Mouse (Mus musculus): ENCODE results near the gene Gtsf1l. TPM values are rescaled to one million over a fixed set of nuclear protein-coding genes. Genes with fewer than 3 reads are reported as not detected.
A peak's percentile ranks its signal among the peaks of the same experiment; 100 is the strongest.

Gtsf1l gene
- total RNA-seq (2021), result not detected
- long read RNA-seq, experiment 1, result 0 reads
- long read RNA-seq, experiment 2, result 0 reads

DNA sequence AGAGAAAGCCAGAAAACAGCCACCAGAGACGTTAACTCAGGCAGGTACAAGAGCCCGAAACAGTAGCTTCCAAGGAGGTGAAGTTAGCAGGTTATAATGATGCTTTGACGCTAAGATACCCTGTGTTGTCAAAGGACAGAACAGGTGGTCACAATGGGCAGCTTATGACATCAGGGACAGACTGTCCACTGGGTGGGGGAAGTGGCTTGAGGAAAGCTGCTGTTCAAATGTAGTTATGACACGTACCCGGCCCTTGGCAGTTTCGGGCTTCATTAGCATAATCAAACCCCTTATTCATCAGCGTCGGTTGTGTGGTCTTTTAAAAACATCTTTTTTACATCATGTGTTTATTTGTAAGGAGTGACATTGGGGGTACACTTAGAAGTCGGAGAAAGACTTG lies at the start of gene Gtsf1l:
Gene Gtsf1l (minus strand): TSS at position 128 of the 400 bp plus-strand sequence.
- no peak for DNase-seq
- intact Hi-C loops (cut with DNase I), result no loop called here

DNA sequence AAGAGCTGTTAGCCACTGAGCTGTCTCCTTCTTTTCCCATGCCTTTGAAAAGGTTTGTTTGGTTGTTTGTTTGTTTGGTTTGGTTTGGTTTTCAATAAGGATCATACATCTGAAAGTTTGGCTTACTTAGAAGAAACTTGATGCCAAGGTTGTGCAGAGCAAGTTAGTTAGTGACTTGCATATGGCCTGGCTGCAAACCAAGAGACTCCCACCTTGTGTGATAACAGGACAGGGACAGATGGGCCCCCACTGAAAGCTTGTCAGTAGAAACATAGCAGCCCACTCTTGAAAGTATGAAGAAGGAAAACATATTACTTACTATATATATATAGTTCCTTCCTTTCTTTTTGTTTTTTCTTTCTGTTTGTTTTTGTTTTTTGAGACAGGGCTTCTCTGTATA lies 49.3 kb upstream of the Gtsf1l start:
- no peak for DNase-seq

DNA sequence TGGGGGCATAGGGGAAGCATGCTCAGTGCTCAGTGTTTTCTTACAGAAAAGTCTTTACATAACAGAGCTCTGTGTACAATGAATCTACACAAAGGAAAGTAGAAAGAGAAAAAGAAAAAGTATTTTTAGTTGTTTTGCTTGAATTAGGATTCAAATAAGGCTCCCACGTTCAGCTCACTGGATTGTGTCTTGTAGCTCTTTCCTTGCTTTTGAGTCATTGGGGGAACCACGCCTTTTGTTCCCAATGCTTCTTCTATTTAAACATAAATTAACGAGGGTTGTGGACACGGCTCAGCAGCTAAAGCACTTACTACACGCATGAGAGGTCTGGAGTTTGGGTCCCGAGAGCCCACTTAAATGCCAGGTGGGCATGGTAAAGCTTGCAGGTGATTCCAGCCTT lies 48.3 kb upstream of the Gtsf1l start:
- no peak for DNase-seq
- intact Hi-C loops (cut with DNase I), result no loop called here

More for the DNA sequence above, 49.3 kb upstream of the Gtsf1l start:
- intact Hi-C loops (cut with DNase I), result no loop called here

DNA sequence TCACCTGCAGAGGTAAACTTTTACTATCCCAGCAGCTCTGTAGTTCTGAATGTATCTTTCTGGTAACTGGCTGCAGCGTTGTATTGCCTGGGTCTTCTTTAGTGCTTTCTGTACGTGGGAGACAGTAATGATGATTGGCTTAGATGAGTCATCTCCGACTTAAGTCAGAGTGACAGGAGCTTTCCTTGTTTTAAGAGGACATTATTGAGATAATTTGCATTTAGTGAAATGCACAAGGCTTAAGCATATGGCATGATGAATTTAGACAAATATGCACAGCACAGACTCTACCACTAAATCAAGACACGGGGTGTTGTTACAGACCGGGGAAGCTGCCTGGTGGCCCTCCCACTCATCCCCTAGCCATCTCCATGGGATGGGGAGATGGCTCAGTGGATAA lies 44.7 kb upstream of the Gtsf1l start:
- no peak for DNase-seq
- intact Hi-C loops (cut with DNase I), result no loop called here

DNA sequence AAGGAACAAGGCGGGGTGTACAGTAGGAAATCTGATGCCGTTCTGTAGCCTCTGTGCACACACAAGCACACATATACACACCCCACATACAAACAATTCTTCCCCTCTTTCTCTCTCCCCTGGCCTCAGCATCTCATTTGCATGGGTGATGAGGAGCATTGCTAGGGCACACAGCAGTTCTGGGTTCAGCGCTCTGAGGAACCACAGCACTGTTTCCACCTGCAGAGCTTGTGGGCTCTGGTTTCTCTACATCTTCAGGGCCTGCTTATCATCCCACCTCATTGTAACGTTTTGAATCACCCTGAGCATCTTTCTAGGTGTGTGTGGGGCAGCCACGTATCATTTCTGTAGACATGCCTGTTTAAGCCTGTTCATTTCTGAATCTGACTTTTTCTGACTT lies 43.2 kb upstream of the Gtsf1l start:
- DNase-seq, result no peak
- intact Hi-C loops (cut with DNase I), result no loop called here

DNA sequence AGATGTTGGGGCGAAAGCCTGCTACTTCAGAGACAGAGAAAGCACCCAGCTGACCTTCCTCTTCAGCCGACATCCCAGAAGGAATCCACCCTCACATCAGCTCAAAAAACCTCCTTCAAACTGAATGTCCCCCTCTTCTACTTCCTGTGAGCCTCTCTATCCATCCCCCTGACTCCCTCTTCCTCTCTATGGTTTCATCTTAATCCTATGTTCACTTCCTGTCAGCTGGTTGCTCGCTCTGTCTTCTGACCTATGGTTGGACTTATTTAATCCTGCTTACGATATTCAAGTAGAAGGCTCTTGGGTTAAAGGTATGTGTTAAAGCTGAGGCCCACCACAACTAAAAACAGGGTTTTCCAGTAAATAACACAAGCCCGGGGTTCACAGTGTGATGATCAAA lies 35.8 kb upstream of the Gtsf1l start:
- intact Hi-C loops (cut with DNase I), result no loop called here
- DNase-seq, result no peak

DNA sequence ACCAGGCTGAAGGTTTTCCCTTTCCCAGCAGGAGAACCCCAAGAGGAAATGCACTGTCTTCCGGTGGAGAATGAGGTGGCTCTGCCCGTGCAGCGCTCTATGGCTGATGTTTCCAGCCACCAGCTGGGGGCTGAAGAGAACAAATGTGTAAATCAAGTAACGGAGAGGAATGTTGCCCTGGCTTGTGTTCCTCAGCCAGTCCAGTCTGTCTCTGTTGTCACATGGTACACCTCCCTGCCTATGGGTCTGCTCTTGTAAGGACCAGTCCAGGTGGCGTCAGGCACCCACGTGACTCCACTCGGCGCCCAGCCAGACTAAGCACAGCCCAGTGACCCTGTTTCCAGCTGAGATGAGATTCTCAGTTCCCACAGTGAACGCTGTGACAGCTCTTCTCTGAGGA lies 34.7 kb upstream of the Gtsf1l start:
- intact Hi-C loops (cut with DNase I), result no loop called here
- DNase-seq, result peak; percentile 44 to 72

DNA sequence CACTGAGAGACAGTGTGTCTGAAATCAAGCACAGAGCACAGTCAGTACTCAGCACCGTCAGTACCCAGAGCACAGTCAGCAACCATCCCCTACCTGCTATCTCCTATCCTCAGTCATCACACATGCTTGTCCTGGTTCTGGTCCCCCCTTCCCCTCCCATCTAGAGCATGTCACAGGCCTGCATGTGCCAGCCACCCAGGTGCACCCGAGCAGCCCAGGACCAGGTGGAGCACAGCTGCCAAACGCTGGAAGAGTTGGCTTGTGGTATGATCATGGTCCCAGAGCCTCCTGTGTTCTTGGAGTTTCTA lies 33.7 kb upstream of the Gtsf1l start:
- intact Hi-C loops (cut with DNase I), result no loop called here
- no peak for DNase-seq

DNA sequence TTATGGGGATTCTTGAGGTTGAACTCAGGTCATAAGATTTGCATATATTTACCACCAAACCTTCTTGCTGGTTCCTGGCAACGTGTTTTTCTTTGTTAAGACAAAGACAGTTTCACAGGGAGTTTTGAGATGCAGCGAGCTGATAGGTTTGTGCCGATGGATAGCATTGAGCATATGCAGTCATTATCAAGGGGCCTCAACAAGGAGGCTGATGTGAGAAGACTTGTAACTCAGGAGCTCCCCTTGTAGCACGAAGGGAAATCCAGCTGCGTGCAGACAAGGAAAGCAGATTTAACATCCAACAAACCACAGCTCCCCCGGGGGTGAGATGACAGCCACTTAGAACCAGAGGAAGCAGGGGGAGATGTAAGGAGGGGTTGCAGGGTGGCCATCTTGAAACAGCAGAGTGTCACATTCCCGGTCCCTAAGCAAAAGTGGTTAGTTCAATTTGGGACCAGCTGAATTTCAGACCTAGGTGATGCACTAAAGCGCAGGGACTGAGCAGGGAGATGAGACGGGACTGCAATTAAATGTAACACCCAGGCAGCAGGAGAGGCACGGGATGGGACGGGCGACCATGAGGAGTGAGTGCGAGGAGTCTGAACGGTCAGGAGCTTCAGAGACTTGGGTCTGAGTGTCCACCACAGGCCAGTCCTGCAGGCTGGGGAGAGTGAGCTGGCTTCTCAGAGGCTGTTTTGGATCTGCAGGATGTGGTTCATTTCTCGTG lies 33.1 kb upstream of the Gtsf1l start:
- no peak for DNase-seq
- intact Hi-C loops (cut with DNase I), result no loop called here

DNA sequence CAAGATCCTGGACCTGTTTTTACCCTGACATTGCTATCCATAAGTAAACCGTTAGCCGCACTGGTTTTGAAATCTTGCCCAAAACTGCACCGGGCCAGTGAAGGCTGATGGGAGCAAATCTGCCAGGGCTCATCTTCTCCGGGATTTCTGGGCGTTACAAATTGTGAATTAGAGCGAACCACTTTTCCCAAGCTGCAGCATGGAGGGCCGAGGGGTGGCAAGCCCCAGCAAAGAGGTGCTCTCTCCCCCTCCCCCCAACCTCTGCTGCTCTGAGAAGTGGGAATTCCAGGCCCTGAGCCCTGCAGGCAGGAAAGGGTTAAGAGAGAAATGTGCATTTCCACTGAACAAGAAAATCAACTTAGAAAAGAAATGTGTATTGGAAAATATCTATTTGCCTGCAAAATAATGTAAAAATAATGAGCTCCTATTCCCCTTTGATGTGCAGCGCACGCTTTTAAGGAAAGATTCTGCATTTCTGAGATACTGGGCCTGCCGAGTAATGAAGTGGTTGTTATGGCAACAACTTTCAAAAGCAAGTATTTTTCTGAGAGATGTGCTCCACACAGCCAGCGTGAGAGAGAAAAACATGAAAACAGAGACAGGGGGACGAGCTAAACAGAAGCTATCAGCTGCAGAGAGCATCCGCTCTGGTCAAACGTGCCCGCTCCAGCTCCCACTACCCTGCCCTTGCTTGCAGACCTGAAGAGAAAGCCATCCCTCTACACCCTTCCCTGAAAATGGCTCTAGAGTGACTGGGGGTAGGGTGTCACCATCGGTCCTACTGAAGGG lies 24.0 kb upstream of the Gtsf1l start:
- intact Hi-C loops (cut with DNase I), result no loop called here

DNA sequence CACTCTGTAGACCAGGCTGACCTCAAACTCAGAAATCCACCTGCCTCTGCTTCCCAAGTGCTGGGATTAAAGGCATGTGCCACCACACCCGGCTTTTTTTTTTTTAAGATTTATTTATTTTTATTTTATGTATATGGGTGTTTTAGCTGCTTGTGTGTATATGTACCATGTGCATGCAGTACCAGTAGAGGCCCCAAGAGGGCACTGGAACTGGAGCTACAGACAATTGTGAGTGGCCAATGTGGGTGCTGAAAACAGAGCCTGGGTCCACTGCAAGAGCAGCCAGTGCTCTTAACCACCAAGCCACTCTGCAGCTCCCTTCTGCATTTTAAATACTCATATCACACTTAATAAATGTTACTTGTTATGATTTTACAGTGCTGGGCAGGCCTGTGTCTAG lies 23.1 kb upstream of the Gtsf1l start:
- DNase-seq, result no peak
- intact Hi-C loops (cut with DNase I), result no loop called here

More for the DNA sequence above, 24.0 kb upstream of the Gtsf1l start:
- DNase-seq, result no peak

DNA sequence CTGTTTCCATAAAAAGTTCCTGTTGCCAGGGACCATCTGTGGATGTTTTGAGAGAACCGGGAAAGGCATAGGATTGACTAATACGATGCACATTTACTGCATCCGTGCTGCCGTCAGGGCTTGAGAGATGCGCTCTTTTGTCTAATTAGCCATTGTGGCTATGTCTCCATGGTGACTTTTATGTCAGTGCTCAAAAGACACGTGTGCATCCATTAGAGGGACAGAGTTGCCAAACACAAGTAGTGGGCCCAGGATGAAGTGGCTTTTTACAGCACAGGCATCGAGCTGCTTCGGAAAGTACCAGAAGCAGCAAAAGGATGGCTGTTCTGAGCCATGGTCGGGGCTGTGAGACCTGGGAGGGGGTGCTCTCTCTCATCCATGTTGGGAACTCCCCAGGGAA lies 20.7 kb upstream of the Gtsf1l start:
- DNase-seq, result no peak
- intact Hi-C loops (cut with DNase I), result no loop called here

DNA sequence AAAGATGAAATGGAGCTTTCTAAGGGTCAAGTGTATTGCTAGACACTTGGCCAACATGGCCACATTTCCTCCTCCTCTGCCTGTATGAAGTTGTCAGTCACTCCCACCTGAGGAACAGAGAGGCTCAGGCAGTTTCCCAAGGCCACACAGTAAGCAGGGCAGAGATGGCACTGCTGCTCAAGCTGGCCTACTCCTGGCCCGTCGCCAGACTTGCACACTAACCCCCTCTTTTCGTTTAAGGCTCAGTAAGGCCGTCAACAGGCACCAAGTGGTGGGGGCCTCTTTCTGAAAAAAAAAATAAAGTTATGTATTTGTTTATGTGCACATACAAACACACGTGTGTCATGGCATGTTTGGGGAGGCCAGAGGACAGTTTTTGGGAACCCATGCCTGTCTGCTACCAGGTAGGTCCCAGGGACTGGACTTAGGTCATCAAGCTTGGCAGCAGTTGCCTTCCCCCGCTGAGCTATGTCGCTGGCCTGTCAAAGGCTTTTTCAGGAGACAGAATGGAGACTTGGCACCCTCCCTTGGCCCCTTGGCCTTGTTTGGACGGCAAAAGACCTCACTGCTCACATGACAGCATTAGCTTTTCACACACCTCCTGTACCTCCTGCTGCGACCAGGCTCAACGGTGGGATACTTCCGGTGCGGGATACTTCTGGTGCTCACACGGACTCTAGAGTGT lies 16.6 kb upstream of the Gtsf1l start:
- no peak for DNase-seq
- intact Hi-C loops (cut with DNase I), result loop anchor here (5.0 kb wide), 2 partner anchors 98 to 182 kb away; partner anchors contain the start of gene Tox2

DNA sequence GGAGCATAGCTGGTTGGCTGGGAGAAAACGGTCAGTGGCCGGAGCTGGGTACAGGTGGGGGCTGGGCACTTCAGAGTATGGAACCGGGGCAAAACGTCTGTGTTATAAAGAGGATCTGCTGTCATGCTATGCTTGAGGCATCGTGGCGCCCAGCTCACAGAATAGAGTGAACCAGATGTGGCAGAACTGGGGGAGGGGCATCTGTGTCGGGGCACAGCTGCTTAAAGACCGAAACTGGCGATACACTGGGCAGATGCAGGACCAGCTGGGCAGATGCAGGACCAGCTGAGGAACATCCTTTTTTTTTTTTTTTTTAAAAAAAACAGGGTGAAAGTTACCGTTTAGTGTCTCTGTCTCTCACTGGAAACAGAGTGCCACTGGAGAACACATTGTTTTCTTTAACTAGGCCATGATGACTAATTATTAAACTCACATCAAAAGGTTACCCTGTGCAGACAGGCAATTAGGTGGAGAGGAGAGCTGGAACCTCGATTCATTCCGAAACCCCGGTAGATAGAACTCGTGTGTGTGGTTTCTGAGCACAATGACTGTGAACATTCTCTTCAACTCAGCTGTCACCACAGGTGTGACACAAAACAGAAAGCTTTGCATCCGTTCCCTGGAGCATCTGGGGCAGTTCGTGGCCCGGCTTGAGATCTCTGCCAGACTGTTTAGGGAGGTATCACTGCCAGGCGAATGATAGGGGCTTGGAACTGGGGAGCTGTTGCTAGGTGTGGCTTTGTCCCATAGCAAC lies 15.4 kb upstream of the Gtsf1l start:
- intact Hi-C loops (cut with DNase I), result loop anchor here (5.0 kb wide), 2 partner anchors 99 to 181 kb away; partner anchors contain the start of gene Tox2
- no peak for DNase-seq

DNA sequence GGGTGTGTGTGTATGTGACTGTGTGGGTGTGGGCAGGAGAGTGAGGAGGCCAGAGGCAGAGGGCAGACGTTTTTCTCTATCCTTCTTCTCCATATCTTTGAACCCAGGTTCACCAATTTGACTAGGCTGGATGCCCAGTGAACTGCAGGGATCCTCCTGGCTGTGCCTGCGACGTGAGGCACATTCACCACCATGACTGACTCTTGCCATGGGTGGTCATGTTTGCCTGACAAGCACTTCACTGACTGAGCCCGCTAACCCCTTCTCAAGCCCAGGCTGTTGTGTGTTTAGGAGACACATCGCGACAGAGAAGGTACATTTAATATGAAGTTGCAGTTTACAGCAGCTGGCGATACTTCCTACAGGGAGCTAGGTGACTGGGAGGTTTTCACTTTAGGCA lies 14.6 kb upstream of the Gtsf1l start:
- intact Hi-C loops (cut with DNase I), result loop anchor here (5.0 kb wide), 2 partner anchors 100 to 180 kb away; partner anchors contain the start of gene Tox2

DNA sequence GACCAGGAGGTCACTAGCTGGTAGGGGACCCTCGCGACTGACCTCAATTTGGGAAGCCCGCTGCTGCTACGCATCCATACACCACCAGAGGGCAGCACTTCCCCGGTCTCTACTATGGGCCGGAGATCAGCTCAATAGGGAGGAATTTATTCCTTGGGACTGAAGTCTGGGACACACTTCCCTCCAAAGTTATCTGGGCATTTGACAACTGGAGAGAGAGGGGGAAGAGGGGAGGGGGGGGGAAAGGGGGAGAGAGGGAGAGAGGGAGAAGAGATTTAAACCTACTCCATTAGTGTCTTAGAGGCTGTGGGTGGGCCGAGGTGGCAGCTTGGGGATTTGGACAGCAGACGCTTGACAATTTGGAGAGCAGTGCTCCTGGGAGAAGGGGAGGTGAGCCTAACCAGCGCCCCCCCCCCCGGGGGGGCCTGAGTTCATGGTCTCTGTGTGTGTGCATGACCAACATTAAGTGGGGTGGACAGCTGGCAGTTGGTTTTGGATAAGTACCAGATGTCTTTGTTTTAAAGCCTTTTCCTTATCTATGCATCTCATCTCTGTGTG lies 14.1 kb upstream of the Gtsf1l start:
- peak; percentile 71 to 81 for DNase-seq
- intact Hi-C loops (cut with DNase I), result loop anchor here (1.0 to 5.0 kb wide), 4 partner anchors 101 to 300 kb away; partner anchors contain the start of gene Tox2

More for the DNA sequence above, 14.6 kb upstream of the Gtsf1l start:
- DNase-seq, result no peak

DNA sequence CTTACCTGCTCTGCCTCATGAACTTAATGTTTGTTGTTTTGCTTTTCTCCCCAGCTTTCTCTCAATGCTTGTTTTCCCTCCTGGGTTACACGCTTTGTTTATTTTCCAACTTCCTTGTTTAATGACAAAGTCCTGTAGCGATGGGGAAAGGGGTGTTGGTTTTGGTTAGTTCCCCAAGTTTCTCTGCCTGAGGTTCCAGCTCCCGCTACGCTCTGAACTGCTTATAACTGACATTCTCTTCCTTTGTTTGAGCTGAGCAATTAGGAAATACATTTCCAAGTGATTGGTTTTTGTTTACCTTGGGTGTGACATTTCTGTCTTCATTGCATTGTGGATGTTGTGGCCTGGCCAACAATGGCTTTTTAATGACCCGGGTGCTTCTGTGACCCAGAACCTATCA lies 12.9 kb upstream of the Gtsf1l start:
- DNase-seq, result no peak
- intact Hi-C loops (cut with DNase I), result loop anchor here (5.0 kb wide), 2 partner anchors 102 to 178 kb away; partner anchors contain the start of gene Tox2

DNA sequence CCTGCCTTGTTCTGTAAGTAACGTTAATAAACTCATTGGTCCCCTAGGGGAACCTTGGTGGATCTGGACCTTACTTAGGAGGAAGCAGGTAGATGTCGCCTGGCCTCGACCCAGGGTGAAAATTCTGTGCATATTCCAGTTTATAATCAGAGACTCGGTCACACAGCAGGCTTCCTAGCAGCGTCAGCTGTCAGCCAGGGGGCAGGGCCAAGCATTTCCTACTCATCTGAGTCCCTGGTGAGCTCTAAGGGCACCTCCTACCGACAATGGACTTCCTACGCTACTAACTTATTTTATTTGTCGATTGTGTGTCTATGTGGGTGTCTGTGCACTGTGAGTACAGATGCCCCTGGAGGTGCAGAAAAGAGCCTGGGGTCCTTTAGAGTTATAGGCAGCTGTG lies 12.3 kb upstream of the Gtsf1l start:
- intact Hi-C loops (cut with DNase I), result loop anchor here (5.0 kb wide), 2 partner anchors 102 to 178 kb away; partner anchors contain the start of gene Tox2
- no peak for DNase-seq

DNA sequence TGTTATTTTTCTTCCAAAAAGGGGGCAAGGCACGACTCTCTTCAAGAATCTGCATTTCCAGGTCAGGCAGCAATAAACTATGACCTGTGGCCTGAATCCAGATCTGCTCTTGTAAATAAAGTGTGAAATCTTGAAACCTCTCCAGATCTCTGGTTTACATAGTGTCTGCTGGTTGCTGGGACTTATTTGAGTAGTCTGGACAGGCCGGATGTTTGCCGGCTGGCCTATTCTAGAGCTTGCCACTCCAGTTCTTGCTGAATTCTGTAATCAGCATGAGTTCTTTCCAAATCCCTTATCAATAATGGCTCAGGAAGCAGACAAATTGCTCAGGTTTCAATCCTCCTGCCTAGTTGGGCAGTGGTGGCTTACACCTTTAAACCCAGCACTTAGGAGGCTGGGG lies 8.1 kb upstream of the Gtsf1l start:
- intact Hi-C loops (cut with DNase I), result no loop called here
- DNase-seq, result no peak

DNA sequence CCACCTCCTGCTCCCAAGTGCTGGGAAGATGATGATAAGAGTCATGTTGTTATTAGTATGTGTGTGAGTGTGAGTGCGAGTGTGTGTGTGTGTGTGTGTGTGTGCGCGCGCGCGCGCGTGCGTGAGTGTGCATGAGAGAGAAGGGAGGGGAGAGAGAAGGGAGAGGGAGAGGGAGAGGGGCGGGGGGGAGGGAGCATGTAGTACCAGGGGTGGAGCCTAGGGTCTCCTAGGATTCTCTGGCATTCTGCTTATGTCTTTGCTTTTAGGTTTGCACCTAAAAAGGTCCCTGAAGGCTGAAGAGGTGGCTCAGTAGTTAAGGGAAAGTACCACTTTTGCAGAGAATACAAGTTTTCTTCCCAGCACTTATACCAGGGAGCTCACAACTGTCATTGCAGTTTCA lies 7.3 kb upstream of the Gtsf1l start:
- intact Hi-C loops (cut with DNase I), result no loop called here
- no peak for DNase-seq
